Mouse (Mus musculus) forebrain, embryonic 10.5 days (tissue): Measurements from ENCODE around the gene Plekho2. TPM values are rescaled to one million over a fixed set of nuclear protein-coding genes. Genes with fewer than 3 reads are reported as not detected.

Experiments
- DNase-seq: peaks from one replicate; pipeline ENCODE4 v3.0.0-alpha.2; 2017; ENCODE audit warnings: low spot score; ENCODE audit errors: extremely low spot score
- H3K27ac ChIP-seq: fragments of 300-500 bp; sonication (generic); 2 replicates; pipeline ENCODE4 v1.5.1; 2016; ENCODE audit warnings: mild to moderate bottlenecking
- H3K27me3 ChIP-seq: fragments of 300-500 bp; sonication (generic); 2 replicates; pipeline ENCODE4 v1.6.1; 2016; ENCODE audit warnings: mild to moderate bottlenecking; ENCODE audit not compliant: poor library complexity, severe bottlenecking
- H3K36me3 ChIP-seq: fragments of 300-500 bp; sonication (generic); replicated peaks from 2 replicates; pipeline ENCODE4 v1.6.1; 2016; ENCODE audit warnings: mild to moderate bottlenecking, moderate library complexity
- H3K4me1 ChIP-seq: fragments of 300-500 bp; sonication (generic); 2 replicates; pipeline ENCODE4 v1.6.1; 2016
- H3K4me3 ChIP-seq: fragments of 300-500 bp; sonication (generic); 2 replicates; pipeline ENCODE4 v1.5.1; 2016; ENCODE audit warnings: mild to moderate bottlenecking, moderate library complexity
- H3K9me3 ChIP-seq: fragments of 300-500 bp; sonication (generic); 2 replicates; pipeline ENCODE4 v1.6.1; 2016; ENCODE audit warnings: mild to moderate bottlenecking, moderate library complexity
- WGBS: fragments of 180-500 bp; shearing (Covaris S2); methylation state at CpG from one replicate; pipeline ENCODE4 v1.1.7; 2016; 5-methylcytosine and 5-hydroxymethylcytosine counted together
- polyA plus RNA-seq: library from polyadenylated mRNA; unstranded; fragments of >200 nt; fragmentation: Nextera tagmentation; extraction: Ambion mirVana; gene quantifications from 2 replicates; pipeline ENCODE4 v1.2.1, GENCODE M21; 2016

Gene Plekho2
- polyA plus RNA-seq, 1 experiment from 2014 or later = 11.9 TPM

DNA sequence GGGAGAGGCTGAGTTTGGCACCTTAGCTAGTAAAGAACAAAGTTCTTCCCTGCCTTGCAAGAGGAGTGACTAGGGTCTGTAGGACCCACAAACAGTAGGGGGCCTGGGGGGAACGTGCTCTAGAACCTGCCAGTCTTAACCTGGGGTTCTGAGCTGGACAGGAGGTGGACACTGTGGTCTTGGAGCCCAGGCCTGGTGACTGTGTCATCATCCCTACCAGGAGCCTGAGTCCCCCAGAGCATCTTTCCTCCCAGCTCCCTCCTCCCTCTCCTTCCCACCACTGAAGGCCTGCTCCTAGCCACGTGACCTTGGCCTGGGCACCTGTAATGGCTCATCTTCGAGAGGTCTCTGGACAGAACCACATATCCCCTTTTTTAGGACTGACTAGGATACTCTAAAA, 45.7 kb downstream of the Plekho2 start:
- H3K9me3 ChIP-seq = no peaks in the 10 kb centered on the region; the same call in 1 of the 2 replicates
- no peaks in the 10 kb centered on the region for H3K27me3 ChIP-seq
- 76% methylated on average over 3 of the region's 3 CpGs for WGBS
- no peaks in the 10 kb centered on the region for H3K4me1 ChIP-seq
- H3K27ac ChIP-seq = no peak overlapping the region
- no peak for DNase-seq
- H3K4me3 ChIP-seq = no peak overlapping the region
- no peaks in the 10 kb centered on the region for H3K36me3 ChIP-seq

DNA sequence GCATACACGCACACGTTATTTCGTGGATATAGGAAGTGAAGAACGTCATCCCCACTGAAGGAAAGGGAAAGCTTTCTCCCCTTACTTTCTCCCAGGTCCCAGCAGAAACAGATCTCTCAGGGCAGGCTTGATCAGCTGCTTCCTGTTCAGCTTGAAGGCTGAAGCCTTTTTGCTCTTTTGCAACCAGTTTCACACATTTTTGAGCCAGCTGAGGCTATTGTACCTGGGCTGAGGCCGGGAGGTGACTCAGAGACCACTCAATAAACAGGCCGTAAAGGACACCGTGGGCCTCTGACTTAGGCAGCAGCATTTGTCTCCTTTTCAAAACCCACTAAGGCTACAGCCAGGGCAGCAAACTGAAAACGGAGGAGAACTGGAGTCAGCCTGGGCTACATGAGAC, 46.9 kb downstream of the Plekho2 start:
- Histone ChIP-seq H3K9me3 (no peaks in the 10 kb centered on the region; the same call in 1 of the 2 replicates), H3K4me3 (no peak overlapping the region), H3K4me1 (no peaks in the 10 kb centered on the region), H3K27me3 (no peaks in the 10 kb centered on the region), H3K36me3 (no peaks in the 10 kb centered on the region), H3K27ac (no peak overlapping the region)
- WGBS = 91% methylated on average over 8 of the region's 8 CpGs
- DNase-seq = no peak

DNA sequence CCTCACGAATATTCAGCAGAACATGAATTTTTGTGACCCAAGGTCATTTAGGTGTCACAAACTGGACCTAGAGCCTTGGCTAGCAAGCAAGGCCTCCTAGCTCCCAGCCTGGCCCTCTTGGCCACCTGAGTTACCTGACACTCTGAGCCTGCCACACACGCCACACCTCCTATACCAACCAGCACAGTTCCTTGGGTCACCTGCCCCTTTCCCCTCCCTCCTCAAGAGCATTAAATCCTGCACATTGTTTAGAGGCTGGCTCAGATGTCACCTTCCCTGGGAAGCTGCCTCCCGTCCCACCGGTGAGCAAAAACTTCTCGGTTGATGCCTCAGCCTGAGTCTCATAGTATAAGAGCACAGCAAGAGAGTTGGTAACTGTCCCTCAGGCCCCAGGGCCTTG, 48.6 kb downstream of the Plekho2 start:
- no peak for DNase-seq
- Histone ChIP-seq H3K9me3 (no peaks in the 10 kb centered on the region; the same call in 1 of the 2 replicates), H3K27me3 (no peaks in the 10 kb centered on the region), H3K4me3 (no peak overlapping the region), H3K27ac (peak overlapping the region; percentile 40; the same call in 1 of the 2 replicates), H3K36me3 (no peaks in the 10 kb centered on the region), H3K4me1 (no peaks in the 10 kb centered on the region)
- WGBS = 83% methylated on average over 5 of the region's 5 CpGs

DNA sequence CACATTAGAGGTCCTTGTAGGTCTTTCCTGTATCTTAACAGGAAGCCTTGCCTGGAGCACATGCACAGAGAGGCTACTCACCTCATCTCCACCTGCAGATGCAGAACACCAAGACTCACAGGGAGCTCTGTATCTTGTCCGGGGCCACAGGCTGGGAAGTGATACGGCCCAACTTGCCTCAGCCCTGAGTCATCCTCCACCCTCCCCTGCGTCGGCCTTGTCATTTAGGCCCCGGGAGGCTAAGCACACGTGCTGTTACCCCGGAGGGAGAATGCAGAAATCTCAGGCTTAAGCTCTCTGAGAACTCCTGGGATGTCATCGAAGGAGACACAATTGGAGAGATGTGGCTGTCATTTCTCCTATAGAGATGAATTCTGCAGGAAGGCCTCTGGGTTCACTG, 50.2 kb downstream of the Plekho2 start:
- no peak overlapping the region for H3K4me3 ChIP-seq
- no peaks in the 10 kb centered on the region for H3K27me3 ChIP-seq
- no peaks in the 10 kb centered on the region for H3K4me1 ChIP-seq
- 54% methylated on average over 8 of the region's 8 CpGs for WGBS
- DNase-seq = no peak
- H3K36me3 ChIP-seq = no peaks in the 10 kb centered on the region
- H3K27ac ChIP-seq = no peak overlapping the region
- no peaks in the 10 kb centered on the region; the same call in 1 of the 2 replicates for H3K9me3 ChIP-seq

DNA sequence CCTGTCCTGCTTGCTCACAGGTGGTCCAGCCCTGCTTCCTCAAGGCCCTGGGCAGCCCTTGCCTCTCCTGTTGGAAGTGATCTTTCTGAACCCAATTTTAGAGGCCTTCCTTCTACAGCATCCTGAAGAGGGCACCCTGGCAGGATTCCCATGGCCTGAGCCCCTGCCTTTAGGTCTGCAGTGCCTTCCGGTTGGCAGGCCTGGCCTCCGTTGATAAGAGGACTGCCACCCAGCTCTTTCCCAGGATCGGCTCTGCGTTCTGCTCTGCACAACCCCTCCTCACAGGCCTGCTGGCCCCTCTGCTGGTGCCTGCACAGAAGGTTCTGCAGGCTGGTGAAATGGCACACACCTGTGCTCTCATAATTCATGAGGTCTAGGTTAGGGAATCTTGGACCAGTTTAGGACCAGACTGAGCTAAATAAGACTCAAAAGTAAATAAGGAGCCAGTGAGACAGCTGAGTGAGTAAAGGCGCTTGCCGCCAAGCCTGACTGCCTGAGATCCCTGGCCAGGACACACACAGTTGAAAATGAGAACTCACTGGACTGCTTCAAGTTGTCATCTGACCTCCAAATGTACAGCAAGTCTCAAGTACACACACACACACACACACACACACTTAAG, 51.3 kb downstream of the Plekho2 start:
- Histone ChIP-seq H3K4me1 (peaks cover 8% of the 10 kb centered on the region), H3K27me3 (no peaks in the 10 kb centered on the region), H3K27ac (peak overlapping the region; percentile 17; the same call in 1 of the 2 replicates), H3K9me3 (no peaks in the 10 kb centered on the region), H3K36me3 (no peaks in the 10 kb centered on the region), H3K4me3 (no peak overlapping the region)
- DNase-seq = no peak
- 84% methylated on average over 6 of the region's 6 CpGs for WGBS

DNA sequence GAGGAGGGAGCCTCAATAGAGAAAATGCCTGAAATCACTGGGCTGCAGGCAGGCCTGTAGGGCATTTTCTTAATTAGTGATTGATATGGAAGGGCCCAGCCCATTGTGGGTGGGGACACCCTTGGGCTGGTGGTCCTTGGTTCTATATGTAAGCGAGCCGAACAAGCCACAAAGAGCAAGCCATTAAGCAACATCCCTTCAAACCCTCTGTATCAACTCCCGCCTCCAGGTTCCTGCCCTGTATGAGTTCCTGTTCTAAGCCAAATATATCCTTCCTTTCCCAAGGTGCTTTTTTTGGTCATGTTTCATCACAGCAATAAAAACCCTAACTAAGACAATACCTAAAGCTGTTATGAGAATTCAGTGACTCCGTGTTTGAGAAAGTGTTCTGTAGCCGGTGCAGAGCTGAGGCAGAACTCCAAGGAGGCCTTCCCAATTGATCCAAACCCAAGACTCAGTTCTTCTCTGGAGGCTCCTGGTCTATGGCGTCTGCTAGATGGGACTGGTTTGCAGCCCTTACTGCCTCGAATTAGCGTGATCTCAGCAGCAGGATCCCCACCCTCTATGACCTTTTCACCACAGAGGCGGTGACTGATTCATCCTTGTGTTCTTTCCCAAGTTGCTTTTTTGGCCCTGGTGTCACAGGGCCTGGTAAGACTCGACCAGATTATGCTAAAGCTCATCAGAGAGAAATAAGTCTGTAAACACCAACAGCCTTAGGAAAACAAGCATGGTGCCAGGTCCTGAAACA, 54.2 kb downstream of the Plekho2 start:
- Histone ChIP-seq H3K27ac (no peak overlapping the region), H3K4me3 (no peak overlapping the region), H3K27me3 (peaks cover 11% of the 10 kb centered on the region), H3K4me1 (peaks cover 13% of the 10 kb centered on the region), H3K9me3 (no peaks in the 10 kb centered on the region), H3K36me3 (no peaks in the 10 kb centered on the region)
- 83% methylated on average over 10 of the region's 10 CpGs for WGBS
- DNase-seq = no peak

DNA sequence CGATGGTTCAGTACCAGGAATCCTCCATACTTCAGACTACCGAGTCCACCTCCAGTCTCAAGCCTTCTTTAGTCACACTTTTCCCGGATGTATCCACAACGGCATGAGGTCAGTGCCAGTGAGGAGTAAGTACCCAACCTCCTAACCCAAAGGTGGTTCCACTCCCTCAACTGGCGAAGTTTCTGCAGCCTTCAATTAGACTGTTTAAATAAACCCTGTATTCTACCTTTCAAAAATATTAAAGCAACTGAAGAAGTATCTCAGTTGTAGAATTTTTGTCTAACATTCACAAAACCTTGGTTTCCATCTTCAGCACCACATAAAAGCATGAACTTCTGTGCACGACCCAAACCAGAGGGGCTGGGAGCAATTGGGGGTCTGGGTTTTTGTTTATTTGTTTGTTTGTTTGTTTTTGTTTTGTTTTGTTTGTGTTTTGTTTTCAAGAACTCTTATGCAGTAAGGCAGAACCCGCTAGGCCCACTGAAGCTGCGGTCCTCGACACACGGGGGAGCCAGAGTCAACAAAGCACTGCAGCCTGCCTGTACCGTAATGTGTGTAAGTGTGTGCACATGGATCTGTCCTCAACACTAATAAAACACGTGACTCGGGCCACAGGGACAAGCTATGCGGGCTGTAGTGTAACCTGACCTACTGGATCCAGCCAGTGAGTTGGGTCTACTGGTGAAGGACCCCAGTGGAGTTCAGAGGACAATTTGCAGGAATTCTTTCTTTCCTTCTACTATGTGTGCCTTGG, 56.1 kb downstream of the Plekho2 start:
- peaks cover 28% of the 10 kb centered on the region for H3K27me3 ChIP-seq
- peak overlapping the region; percentile 4; the same call in 1 of the 2 replicates for H3K27ac ChIP-seq
- WGBS = 26% methylated on average over 14 of the region's 14 CpGs
- H3K9me3 ChIP-seq = no peaks in the 10 kb centered on the region
- peak; percentile 74 for DNase-seq
- H3K4me3 ChIP-seq = no peak overlapping the region
- H3K36me3 ChIP-seq = no peaks in the 10 kb centered on the region
- H3K4me1 ChIP-seq = peaks cover 24% of the 10 kb centered on the region

DNA sequence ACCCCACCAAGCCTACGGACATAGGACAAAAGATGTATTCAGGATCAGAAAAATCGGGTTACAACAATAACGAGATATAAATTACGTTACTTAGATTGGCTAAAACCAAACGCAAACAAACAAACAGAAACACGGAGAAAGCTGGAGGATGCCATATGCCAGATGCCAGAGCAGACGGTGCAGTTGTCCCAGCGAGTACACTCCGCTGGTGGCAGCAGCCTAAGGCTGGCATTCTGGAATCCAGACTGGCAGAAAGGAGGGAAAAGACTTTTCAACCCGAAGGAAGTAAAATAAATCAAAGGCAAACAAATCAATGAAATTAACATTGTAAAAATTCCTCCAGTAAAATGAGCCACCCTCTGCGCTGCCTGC, 59.3 kb downstream of the Plekho2 start:
- peak overlapping the region; percentile 60 for H3K27ac ChIP-seq
- peaks cover 24% of the 10 kb centered on the region for H3K4me1 ChIP-seq
- 18% methylated on average over 11 of the region's 11 CpGs for WGBS
- no peak for DNase-seq
- H3K4me3 ChIP-seq = peak overlapping the region; percentile 48
- peaks cover 28% of the 10 kb centered on the region for H3K27me3 ChIP-seq
- H3K9me3 ChIP-seq = no peaks in the 10 kb centered on the region
- H3K36me3 ChIP-seq = no peaks in the 10 kb centered on the region

DNA sequence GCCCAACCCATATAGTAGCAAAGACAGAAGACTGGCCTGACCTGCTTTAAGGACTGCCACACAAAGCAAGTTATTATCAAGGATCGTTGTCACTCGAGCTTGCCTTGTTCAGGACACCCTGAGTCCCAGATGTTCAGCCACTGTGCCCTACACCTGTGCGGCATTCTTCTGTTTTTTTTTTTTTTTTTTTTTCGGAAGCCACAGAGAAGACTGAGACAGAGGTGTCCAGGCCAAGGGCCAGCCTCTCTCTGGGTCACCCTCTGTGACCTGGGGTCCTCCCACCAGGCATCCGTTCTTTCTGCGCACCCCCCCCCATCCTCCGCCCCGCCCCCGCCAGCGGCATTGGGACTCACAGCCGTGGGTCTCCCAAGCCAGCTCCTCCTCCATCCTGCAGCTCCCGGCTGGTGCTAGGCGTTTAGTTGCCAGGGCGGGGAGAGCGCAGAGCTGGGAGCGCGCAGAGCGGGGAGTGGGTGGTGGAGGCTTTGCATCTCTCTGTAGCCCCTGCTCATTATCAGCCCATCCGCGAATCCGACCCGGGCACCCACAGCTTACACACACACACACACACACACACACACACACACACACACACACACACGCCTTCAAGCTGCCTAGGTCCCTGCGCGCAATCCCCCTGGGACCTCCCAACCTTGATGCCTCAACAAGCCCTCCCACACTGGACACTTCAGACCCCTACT, 59.9 kb downstream of the Plekho2 start, which contains the start of gene Ankdd1a:
Ankdd1a (minus strand) TSS at position 387 of the 698 bp plus-strand sequence.
- no peaks in the 10 kb centered on the region for H3K9me3 ChIP-seq
- WGBS = 8% methylated on average over 25 of the region's 25 CpGs
- peak within 1 kb of the TSS; percentile 48 for H3K4me3 ChIP-seq
- H3K36me3 ChIP-seq = no peaks in the 10 kb centered on the region
- peaks cover 28% of the 10 kb centered on the region for H3K27me3 ChIP-seq
- no peak for DNase-seq
- peak within 1 kb of the TSS; percentile 60 for H3K27ac ChIP-seq
- peaks cover 29% of the 10 kb centered on the region for H3K4me1 ChIP-seq

DNA sequence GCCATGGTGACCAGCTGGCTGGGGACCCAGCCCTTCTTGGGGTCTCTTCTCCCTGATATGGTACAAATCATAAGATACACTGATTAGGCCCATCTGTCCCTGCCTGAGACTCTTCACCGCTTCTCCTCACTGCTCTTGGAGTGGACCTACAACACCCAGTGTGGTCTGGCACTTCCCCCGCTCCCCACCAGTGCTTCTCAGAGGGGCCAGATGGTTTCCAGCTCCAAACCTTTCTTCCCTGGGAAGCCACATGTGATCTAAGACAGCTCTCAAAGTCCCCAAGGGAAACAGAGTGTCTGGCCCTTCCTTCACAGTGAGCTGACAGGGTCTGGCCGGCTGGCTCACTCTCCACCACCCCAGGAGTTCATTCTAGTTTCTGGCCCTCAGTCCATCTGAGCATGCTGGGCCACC, 65.0 kb downstream of the Plekho2 start:
- H3K4me3 ChIP-seq = no peak overlapping the region
- WGBS = 70% methylated on average over 3 of the region's 3 CpGs
- peaks cover 17% of the 10 kb centered on the region for H3K4me1 ChIP-seq
- no peaks in the 10 kb centered on the region for H3K36me3 ChIP-seq
- H3K27ac ChIP-seq = no peak overlapping the region
- no peak for DNase-seq
- peaks cover 10% of the 10 kb centered on the region for H3K27me3 ChIP-seq
- H3K9me3 ChIP-seq = no peaks in the 10 kb centered on the region

DNA sequence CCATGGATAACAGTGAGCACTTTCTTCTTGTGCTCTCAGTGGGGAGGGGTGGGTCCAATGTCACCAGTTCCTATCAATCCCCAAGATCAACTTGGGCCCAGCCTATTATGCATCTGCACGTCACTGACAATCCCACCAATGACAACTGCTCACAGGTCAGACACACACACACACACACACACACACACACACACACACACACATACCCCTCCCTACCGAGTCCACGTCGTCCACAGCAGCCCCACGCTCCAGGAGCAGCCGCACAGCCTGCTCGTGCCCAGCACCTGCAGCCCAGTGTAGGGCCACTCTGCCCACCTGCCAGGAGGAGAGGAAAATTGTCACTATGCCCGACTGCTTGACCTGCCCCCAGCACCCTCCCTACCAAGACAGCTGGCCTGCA, 65.4 kb downstream of the Plekho2 start:
- DNase-seq = no peak
- Histone ChIP-seq H3K4me1 (peaks cover 14% of the 10 kb centered on the region), H3K36me3 (no peaks in the 10 kb centered on the region), H3K4me3 (no peak overlapping the region), H3K9me3 (no peaks in the 10 kb centered on the region), H3K27ac (no peak overlapping the region), H3K27me3 (peaks cover 5% of the 10 kb centered on the region)
- WGBS = 80% methylated on average over 8 of the region's 8 CpGs

DNA sequence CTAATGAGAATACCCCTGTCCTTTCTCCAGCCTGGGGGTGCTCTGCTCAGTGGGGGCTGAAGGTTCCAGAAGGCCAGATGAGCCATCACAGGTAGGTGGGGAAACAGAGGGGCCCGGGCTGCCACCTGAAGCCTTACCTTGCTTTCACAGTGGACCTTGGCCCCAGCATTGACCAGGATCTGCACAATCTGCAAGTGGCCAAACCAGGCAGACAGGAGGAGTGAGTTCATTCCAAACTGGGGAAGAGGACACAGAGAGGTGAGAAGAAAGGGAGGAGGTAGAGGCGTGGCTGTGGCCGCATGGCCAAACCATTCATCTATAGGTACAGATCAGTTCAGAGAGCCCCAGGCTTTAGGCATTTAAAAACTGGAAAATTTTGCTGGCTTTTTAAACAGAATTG, 67.3 kb downstream of the Plekho2 start:
- no peaks in the 10 kb centered on the region for H3K27me3 ChIP-seq
- no peak overlapping the region for H3K27ac ChIP-seq
- peaks cover 14% of the 10 kb centered on the region for H3K4me1 ChIP-seq
- H3K9me3 ChIP-seq = no peaks in the 10 kb centered on the region
- WGBS = 87% methylated on average over 3 of the region's 3 CpGs
- no peaks in the 10 kb centered on the region for H3K36me3 ChIP-seq
- H3K4me3 ChIP-seq = no peak overlapping the region
- no peak for DNase-seq
